Mouse (Mus musculus) forebrain, embryonic 10.5 days (tissue): ENCODE data around the gene AF067063. TPM values are rescaled to one million over a fixed set of nuclear protein-coding genes. Genes with fewer than 3 reads are reported as not detected.
"Not testable (repeated sequence)": the region's sequence is repeated elsewhere in the genome, so short reads cannot be mapped to it uniquely, and the experiment has no call there.

Source experiments
- DNase-seq: peaks from one replicate; pipeline ENCODE4 v3.0.0-alpha.2; 2017; ENCODE audit warnings: low spot score; ENCODE audit errors: extremely low spot score
- H3K27ac ChIP-seq: fragments of 300-500 bp; sonication (generic); 2 replicates; pipeline ENCODE4 v1.5.1; 2016; ENCODE audit warnings: mild to moderate bottlenecking
- H3K27me3 ChIP-seq: fragments of 300-500 bp; sonication (generic); 2 replicates; pipeline ENCODE4 v1.6.1; 2016; ENCODE audit warnings: mild to moderate bottlenecking; ENCODE audit not compliant: poor library complexity, severe bottlenecking
- H3K36me3 ChIP-seq: fragments of 300-500 bp; sonication (generic); replicated peaks from 2 replicates; pipeline ENCODE4 v1.6.1; 2016; ENCODE audit warnings: mild to moderate bottlenecking, moderate library complexity
- H3K4me1 ChIP-seq: fragments of 300-500 bp; sonication (generic); 2 replicates; pipeline ENCODE4 v1.6.1; 2016
- H3K4me3 ChIP-seq: fragments of 300-500 bp; sonication (generic); 2 replicates; pipeline ENCODE4 v1.5.1; 2016; ENCODE audit warnings: mild to moderate bottlenecking, moderate library complexity
- H3K9me3 ChIP-seq: fragments of 300-500 bp; sonication (generic); 2 replicates; pipeline ENCODE4 v1.6.1; 2016; ENCODE audit warnings: mild to moderate bottlenecking, moderate library complexity
- WGBS: fragments of 180-500 bp; shearing (Covaris S2); methylation state at CpG from one replicate; pipeline ENCODE4 v1.1.7; 2016; 5-methylcytosine and 5-hydroxymethylcytosine counted together
- polyA plus RNA-seq: library from polyadenylated mRNA; unstranded; fragments of >200 nt; fragmentation: Nextera tagmentation; extraction: Ambion mirVana; gene quantifications from 2 replicates; pipeline ENCODE4 v1.2.1, GENCODE M21; 2016

The AF067063 gene
- not detected in 2 replicates for polyA plus RNA-seq

GRCm38 (mm10) chr13:119830116-119830515, at the start of gene AF067063:
Gene AF067063, minus strand, starts transcription at chr13:119830216.
- not testable (repeated sequence) for H3K9me3 ChIP-seq, DNase-seq, H3K4me1 ChIP-seq, H3K4me3 ChIP-seq, H3K27me3 ChIP-seq, H3K27ac ChIP-seq, H3K36me3 ChIP-seq

GRCm38 (mm10) chr13:119864395-119864999, 34.5 kb upstream of the AF067063 start:
- not testable (repeated sequence) for H3K27me3 ChIP-seq, H3K4me3 ChIP-seq, DNase-seq, H3K36me3 ChIP-seq, H3K9me3 ChIP-seq, H3K4me1 ChIP-seq, H3K27ac ChIP-seq
- WGBS, result 81% methylated on average over 6 of the region's 7 CpGs

- DNase-seq, result not testable (repeated sequence)
Measured at GRCm38 (mm10) chr13:119862399-119862798, 32.4 kb upstream of the AF067063 start.

GRCm38 (mm10) chr13:119839982-119840381, 10.0 kb upstream of the AF067063 start:
- not testable (repeated sequence) for H3K4me1 ChIP-seq, H3K27ac ChIP-seq, H3K4me3 ChIP-seq, H3K9me3 ChIP-seq, H3K36me3 ChIP-seq
- peaks cover 20% of the 10 kb centered on the region for H3K27me3 ChIP-seq
- 27% methylated on average over 6 of the region's 6 CpGs for WGBS
- DNase-seq, result peak; percentile 11

More at GRCm38 (mm10) chr13:119862399-119862798, 32.4 kb upstream of the AF067063 start:
- not testable (repeated sequence) for H3K9me3 ChIP-seq, H3K36me3 ChIP-seq, H3K4me3 ChIP-seq, H3K27me3 ChIP-seq, H3K27ac ChIP-seq, H3K4me1 ChIP-seq
- WGBS, result no CpG with 5 or more reads among the region's 6 CpGs

GRCm38 (mm10) chr13:119837719-119838337, 7.8 kb upstream of the AF067063 start:
- DNase-seq, result peak; percentile 54
- not testable (repeated sequence) for H3K36me3 ChIP-seq, H3K4me3 ChIP-seq, H3K27ac ChIP-seq, H3K4me1 ChIP-seq, H3K9me3 ChIP-seq
- H3K27me3 ChIP-seq, result peaks cover 22% of the 10 kb centered on the region
- 5% methylated on average over 14 of the region's 23 CpGs for WGBS

DNA sequence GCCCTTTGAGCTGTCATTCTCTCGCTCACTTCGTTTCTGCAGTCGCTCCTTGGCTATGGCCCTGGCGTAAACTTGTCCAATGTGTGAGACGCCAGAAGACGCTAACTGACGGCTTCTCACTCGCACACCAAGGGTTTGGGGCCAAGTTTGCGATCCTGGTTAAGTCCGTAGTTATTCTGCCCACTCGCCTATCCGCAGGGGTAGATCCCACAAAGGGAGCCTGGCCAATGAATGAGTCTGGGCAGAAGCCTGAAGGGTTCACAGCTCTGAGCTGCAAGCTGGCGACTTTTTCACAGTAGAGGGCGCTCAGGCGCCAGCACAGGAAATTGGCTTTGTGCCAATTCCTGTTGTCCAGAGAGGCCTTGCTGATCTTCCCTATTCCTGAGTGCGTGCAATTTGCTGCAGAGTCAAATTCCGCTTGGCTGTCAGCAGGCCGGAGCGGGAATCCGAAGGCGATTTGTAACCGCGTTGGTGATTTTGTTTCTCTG, 6.4 kb upstream of the AF067063 start:
- H3K27ac ChIP-seq, H3K4me1 ChIP-seq, H3K9me3 ChIP-seq, H3K36me3 ChIP-seq: not testable (repeated sequence)
- DNase-seq, result peak; percentile 32
- 14% methylated on average over 23 of the region's 23 CpGs for WGBS
- H3K4me3 ChIP-seq, result peak overlapping the region; percentile 33; the same call in 1 of the 2 replicates
- peaks cover 22% of the 10 kb centered on the region for H3K27me3 ChIP-seq

DNA sequence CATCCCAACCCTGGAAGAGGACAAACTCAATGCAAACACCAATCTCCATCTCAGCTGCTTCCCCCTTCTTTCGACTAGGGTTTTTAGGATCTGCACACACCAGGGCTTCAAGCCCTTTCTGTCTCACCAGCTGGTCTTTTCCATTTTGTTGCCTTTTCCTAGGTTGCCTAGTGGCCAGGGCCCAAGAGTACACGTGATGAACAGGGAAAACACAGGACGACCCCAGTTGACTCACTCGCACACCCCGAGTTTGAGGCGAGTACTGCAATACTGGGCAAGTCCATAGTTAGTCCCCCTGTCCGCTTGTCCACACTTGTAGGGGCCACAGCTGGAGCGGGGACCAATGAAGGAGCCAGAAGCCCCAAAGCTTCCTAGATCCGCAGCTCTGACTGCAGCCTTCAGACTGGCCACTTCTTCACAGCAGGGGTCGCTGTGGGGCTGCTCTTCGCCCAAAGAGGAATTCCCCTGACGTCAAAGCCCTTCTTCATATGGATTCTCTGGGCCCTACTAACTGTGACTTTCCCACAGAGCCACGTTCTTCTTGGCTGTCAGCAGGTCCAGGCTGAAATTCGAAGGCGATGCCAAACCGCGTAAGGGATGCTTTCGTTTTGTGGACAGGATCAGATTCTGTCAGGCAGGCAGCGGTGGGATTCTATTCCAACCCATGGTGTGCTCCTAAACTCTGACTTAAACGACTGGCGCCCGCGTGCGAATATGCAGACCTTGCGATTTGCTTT, 5.5 kb upstream of the AF067063 start, which contains the start of gene D13Ertd608e:
TSS of gene D13Ertd608e (plus strand) at position 687 of the 737 bp plus-strand sequence.
- peak; percentile 18 for DNase-seq
- not testable (repeated sequence) for H3K27ac ChIP-seq, H3K4me1 ChIP-seq, H3K9me3 ChIP-seq, H3K36me3 ChIP-seq
- Histone ChIP-seq H3K27me3 (peaks cover 22% of the 10 kb centered on the region), H3K4me3 (peak within 1 kb of the TSS; percentile 33; the same call in 1 of the 2 replicates)
- 13% methylated on average over 19 of the region's 25 CpGs for WGBS

DNA sequence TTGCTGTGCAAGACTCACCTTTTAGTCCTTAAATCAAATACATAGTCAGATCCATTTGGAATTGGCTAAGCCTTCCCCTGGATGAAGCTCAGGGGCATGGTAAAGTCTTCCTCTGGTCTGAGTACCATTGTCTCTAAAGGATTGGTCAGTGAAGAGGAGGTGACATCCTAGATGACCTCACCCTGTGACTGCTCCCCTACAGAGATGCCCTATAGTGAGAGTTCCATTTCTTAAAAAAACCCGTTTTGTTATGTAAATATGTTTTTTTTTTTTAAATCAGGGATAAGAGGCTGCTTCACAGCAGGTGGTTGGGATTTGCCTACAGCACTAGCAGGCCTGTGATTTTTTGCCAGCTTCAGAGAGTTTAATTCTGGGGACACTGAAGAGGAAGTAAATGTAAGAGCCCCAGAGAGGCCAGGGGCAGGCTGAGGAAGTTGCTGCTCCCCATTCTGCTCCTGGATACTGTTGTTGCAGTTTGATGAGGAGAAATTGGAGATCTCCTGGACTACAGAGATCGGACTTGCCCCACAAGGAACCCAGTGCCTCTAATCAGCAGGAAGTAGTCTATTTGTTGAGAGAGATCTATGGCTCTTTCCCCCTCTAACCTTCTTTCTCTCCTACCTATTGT, 12.3 kb downstream of the AF067063 start:
- H3K27ac ChIP-seq, result peak overlapping the region; percentile 46; the same call in 1 of the 2 replicates
- WGBS, result 11% methylated on average over 2 of the region's 2 CpGs
- H3K9me3 ChIP-seq, result no peaks in the 10 kb centered on the region
- no peak overlapping the region for H3K4me3 ChIP-seq
- H3K27me3 ChIP-seq, result no peaks in the 10 kb centered on the region
- no peak for DNase-seq
- H3K36me3 ChIP-seq, result no peaks in the 10 kb centered on the region
- H3K4me1 ChIP-seq, result peaks cover 22% of the 10 kb centered on the region

GRCm38 (mm10) chr13:119816798-119817197, 13.2 kb downstream of the AF067063 start:
- no peak for DNase-seq
- H3K9me3 ChIP-seq, result no peaks in the 10 kb centered on the region
- H3K27me3 ChIP-seq, result no peaks in the 10 kb centered on the region
- H3K4me3 ChIP-seq, result no peak overlapping the region
- H3K27ac ChIP-seq, result no peak overlapping the region
- WGBS, result 67% methylated on average over 8 of the region's 8 CpGs
- H3K36me3 ChIP-seq, result no peaks in the 10 kb centered on the region
- H3K4me1 ChIP-seq, result peaks cover 22% of the 10 kb centered on the region

DNA sequence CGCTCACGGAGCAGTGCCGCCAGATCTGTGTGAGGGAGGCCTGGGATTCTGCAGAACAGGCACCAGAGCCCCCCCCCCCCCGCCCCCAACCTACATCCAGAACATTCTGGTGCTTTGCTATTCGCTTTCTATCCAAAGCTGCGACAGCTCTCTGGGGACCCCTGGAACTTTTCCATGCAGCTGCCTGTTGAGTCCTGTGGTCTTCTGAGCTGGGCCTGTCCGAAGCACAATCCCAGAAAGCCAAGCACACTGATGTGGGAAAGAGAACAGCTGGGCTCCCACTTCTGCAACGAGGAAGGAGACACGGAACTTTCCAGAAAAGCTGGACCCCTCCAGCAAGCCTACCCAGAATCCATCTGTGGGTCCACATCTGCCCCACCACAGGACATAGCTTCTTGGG, 20.0 kb downstream of the AF067063 start:
- no peak overlapping the region for H3K4me3 ChIP-seq
- no peaks in the 10 kb centered on the region for H3K9me3 ChIP-seq
- no peak for DNase-seq
- 86% methylated on average over 9 of the region's 9 CpGs for WGBS
- no peak overlapping the region for H3K27ac ChIP-seq
- no peaks in the 10 kb centered on the region for H3K36me3 ChIP-seq
- no peaks in the 10 kb centered on the region for H3K4me1 ChIP-seq
- no peaks in the 10 kb centered on the region for H3K27me3 ChIP-seq

DNA sequence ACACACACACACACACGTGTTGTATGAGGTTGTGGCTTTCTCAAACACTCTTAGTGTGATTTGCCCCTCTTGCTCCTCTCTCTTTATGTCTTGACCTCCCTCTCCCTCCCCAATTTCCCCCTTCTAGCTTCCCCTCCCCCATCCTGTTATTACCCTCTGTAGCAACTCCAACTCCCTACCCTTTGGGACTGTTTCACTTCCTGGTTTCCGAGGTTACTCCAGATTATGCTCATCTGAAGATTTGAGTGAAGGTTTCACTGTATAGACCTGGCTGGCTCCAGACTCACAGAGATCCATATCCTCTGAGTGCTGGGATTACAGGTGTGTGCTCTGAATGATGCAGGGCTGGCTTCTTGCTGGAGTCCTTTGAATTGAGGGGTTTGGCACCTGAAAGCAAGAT, 21.1 kb downstream of the AF067063 start:
- no peaks in the 10 kb centered on the region for H3K9me3 ChIP-seq
- H3K4me3 ChIP-seq, result no peak overlapping the region
- H3K36me3 ChIP-seq, result no peaks in the 10 kb centered on the region
- 87% methylated on average over 2 of the region's 2 CpGs for WGBS
- H3K4me1 ChIP-seq, result no peaks in the 10 kb centered on the region
- no peak for DNase-seq
- no peaks in the 10 kb centered on the region for H3K27me3 ChIP-seq
- no peak overlapping the region for H3K27ac ChIP-seq

DNA sequence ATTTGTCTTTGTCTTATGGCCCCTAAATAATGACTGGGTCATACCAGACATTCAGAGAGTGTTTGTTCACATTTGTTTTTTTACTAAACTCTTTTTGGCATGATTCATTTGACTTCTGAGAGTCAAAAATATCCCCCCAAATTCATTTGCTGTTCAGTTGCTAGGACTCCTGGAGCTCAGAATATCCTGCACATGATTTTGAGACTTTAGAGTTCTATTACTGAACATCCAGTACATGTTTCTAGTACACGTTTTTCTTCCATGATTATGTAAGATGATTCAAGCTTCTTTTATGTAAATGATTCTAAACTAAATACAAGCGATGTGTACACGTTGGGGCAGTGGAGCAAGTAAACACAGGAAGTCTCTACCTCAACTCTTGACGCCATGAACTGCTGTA, 32.4 kb downstream of the AF067063 start:
- Histone ChIP-seq H3K4me1 (no peaks in the 10 kb centered on the region), H3K36me3 (no peaks in the 10 kb centered on the region), H3K27ac (no peak overlapping the region), H3K9me3 (no peaks in the 10 kb centered on the region), H3K4me3 (no peak overlapping the region), H3K27me3 (no peaks in the 10 kb centered on the region)
- DNase-seq, result no peak
- 80% methylated on average over 4 of the region's 4 CpGs for WGBS
